Mouse (Mus musculus) hindbrain, postnatal 0 days (tissue): ENCODE data around the gene Tmem203. TPM values are rescaled to one million over a fixed set of nuclear protein-coding genes. Genes with fewer than 3 reads are reported as not detected.

Experiments
- ATAC-seq: fragments of 200-750 bp; cut with Nextera tagmentation; 2 replicates; pipeline ENCODE4 v1.8.0; 2017; ENCODE audit warnings: mild to moderate bottlenecking, moderate TSS enrichment, moderate library complexity
- DNase-seq: peaks from one replicate; pipeline ENCODE4 v3.0.0-alpha.2; 2015; ENCODE audit warnings: low spot score
- H3K27ac ChIP-seq: fragments of 300-500 bp; sonication (generic); 2 replicates; pipeline ENCODE4 v1.5.1; 2014; ENCODE audit warnings: mild to moderate bottlenecking
- H3K27me3 ChIP-seq: fragments of 300-500 bp; sonication (generic); 2 replicates; pipeline ENCODE4 v1.6.1; 2014; ENCODE audit warnings: low read length, mixed read lengths; ENCODE audit not compliant: insufficient read depth
- H3K36me3 ChIP-seq: fragments of 300-500 bp; sonication (generic); 2 replicates; pipeline ENCODE4 v1.6.1; 2014; ENCODE audit warnings: low read length, mixed read lengths; ENCODE audit not compliant: insufficient read depth
- H3K4me1 ChIP-seq: fragments of 300-500 bp; sonication (generic); 2 replicates; pipeline ENCODE4 v1.6.1; 2014; ENCODE audit warnings: antibody characterized with exemption, low read length, mixed read lengths; ENCODE audit not compliant: insufficient read depth
- H3K4me2 ChIP-seq: fragments of 300-500 bp; sonication (generic); 2 replicates; pipeline ENCODE4 v1.6.1; 2014; ENCODE audit warnings: low read depth, mild to moderate bottlenecking, low read length, moderate library complexity, mixed read lengths
- H3K4me3 ChIP-seq: fragments of 300-500 bp; sonication (generic); 2 replicates; pipeline ENCODE4 v1.5.1; 2014; ENCODE audit warnings: low read length
- H3K9ac ChIP-seq: fragments of 300-500 bp; sonication (generic); replicated peaks from 2 replicates; pipeline ENCODE4 v1.6.1; 2014; ENCODE audit warnings: mild to moderate bottlenecking, low read length, moderate library complexity, mixed read lengths
- H3K9me3 ChIP-seq: fragments of 300-500 bp; sonication (generic); 2 replicates; pipeline ENCODE4 v1.6.1; 2016; ENCODE audit warnings: low read length, mixed read lengths
- CTCF ChIP-seq: IDR thresholded peaks from 2 replicates; pipeline ENCODE4 v1.5.1; 2016; ENCODE audit warnings: antibody characterized with exemption, control low read depth, low read depth
- WGBS: fragments of 180-500 bp; shearing (Covaris S2); extraction: QIAGEN DNeasy Blood & Tissue Kit; methylation state at CpG from one replicate; pipeline ENCODE4 v1.1.7; 2014; 5-methylcytosine and 5-hydroxymethylcytosine counted together
- polyA plus RNA-seq: library from polyadenylated mRNA; unstranded; fragments of >200 nt; fragmentation: Nextera tagmentation; extraction: Ambion mirVana; gene quantifications from 2 replicates; pipeline ENCODE4 v1.2.1, GENCODE M21; 2015
- total RNA-seq: library from RNA; depleted of rRNA; stranded (reverse); fragments of >200 nt; gene quantifications from 2 replicates; pipeline ENCODE4 v1.2.3, GENCODE M21; 2014

The Tmem203 gene
- total and polyA plus RNA-seq, 2 experiments from 2014 or later: 26.7 to 56.2 TPM

GRCm38 (mm10) chr2:25265897-25266656 is 10.8 kb downstream of the Tmem203 start:
- DNase-seq (peak; percentile 80), ATAC-seq (peak; percentile 13)
- peaks cover 23% of the 10 kb centered on the region; the same call in 1 of the 2 replicates for H3K36me3 ChIP-seq
- peak overlapping the region; percentile 21 for H3K9ac ChIP-seq
- no peaks in the 10 kb centered on the region for H3K9me3 ChIP-seq
- peaks cover 47% of the 10 kb centered on the region for H3K4me1 ChIP-seq
- peak overlapping the region; percentile 81 for H3K27ac ChIP-seq
- peak overlapping the region; percentile 76 for H3K4me2 ChIP-seq
- H3K27me3 ChIP-seq: no peaks in the 10 kb centered on the region
- 40% methylated on average over 6 of the region's 6 CpGs for WGBS
- H3K4me3 ChIP-seq: peak overlapping the region; percentile 60
- no peak for TF ChIP-seq CTCF

GRCm38 (mm10) chr2:25266720-25267119 is 11.5 kb downstream of the Tmem203 start:
- DNase-seq (peak; percentile 49), ATAC-seq (no peak)
- WGBS: 18% methylated on average over 2 of the region's 2 CpGs
- H3K4me3 ChIP-seq: peak overlapping the region; percentile 60
- peaks cover 53% of the 10 kb centered on the region for H3K4me1 ChIP-seq
- H3K36me3 ChIP-seq: peaks cover 23% of the 10 kb centered on the region; the same call in 1 of the 2 replicates
- no peaks in the 10 kb centered on the region for H3K9me3 ChIP-seq
- TF ChIP-seq CTCF: no peak
- peak overlapping the region; percentile 21 for H3K9ac ChIP-seq
- H3K4me2 ChIP-seq: peak overlapping the region; percentile 76
- H3K27ac ChIP-seq: peak overlapping the region; percentile 81
- no peaks in the 10 kb centered on the region for H3K27me3 ChIP-seq

DNA sequence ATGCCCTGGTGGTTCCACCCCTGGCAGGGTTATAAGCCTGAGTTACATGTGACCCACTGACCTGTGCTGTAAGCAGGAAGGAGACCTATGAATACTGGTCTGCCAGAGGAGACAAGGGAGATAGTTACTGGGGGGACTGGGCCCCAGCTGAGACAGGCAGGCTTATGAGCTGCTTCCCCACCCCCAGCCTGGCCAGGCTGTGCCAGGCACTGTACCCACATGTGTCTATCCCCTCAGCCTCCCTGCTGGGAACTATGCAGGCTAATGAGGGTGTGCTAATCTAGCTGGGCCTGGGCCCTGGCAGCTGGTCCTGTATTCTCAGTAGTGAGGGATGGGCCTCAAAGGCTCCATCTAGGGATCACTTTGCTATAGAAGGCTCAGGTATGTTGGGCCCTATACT is 12.0 kb downstream of the Tmem203 start:
- no peak for TF ChIP-seq CTCF
- no peaks in the 10 kb centered on the region for H3K9me3 ChIP-seq
- peak overlapping the region; percentile 76 for H3K4me2 ChIP-seq
- H3K4me1 ChIP-seq: peaks cover 54% of the 10 kb centered on the region
- peak overlapping the region; percentile 81 for H3K27ac ChIP-seq
- ATAC-seq (no peak), DNase-seq (peak; percentile 58)
- no peak overlapping the region for H3K9ac ChIP-seq
- peaks cover 23% of the 10 kb centered on the region; the same call in 1 of the 2 replicates for H3K36me3 ChIP-seq
- 0 out of 2 replicates have a peak overlapping the region, but pooled peaks have one; percentile 60 for H3K4me3 ChIP-seq
- no peaks in the 10 kb centered on the region for H3K27me3 ChIP-seq

- DNase-seq (no peak), ATAC-seq (no peak)
- Histone ChIP-seq H3K36me3 (peaks cover 23% of the 10 kb centered on the region; the same call in 1 of the 2 replicates), H3K4me1 (peaks cover 54% of the 10 kb centered on the region), H3K9ac (no peak overlapping the region), H3K9me3 (no peaks in the 10 kb centered on the region), H3K27ac (peak overlapping the region; percentile 81; the same call in 1 of the 2 replicates), H3K4me3 (no peak overlapping the region), H3K4me2 (peak overlapping the region; percentile 76), H3K27me3 (no peaks in the 10 kb centered on the region)
- WGBS: 68% methylated on average over 4 of the region's 4 CpGs
- no peak for TF ChIP-seq CTCF
These were observed 12.6 kb downstream of the Tmem203 start for GRCm38 (mm10) chr2:25267746-25268309.

- WGBS: 1% methylated on average over 55 of the region's 55 CpGs
These were observed 16.7 kb downstream of the Tmem203 start, which contains the start of the genes Ssna1 and Anapc2 for GRCm38 (mm10) chr2:25271827-25272511. TSS of gene Ssna1 (minus strand) at chr2:25272438. TSS of gene Anapc2 (plus strand) at chr2:25272478.

DNA sequence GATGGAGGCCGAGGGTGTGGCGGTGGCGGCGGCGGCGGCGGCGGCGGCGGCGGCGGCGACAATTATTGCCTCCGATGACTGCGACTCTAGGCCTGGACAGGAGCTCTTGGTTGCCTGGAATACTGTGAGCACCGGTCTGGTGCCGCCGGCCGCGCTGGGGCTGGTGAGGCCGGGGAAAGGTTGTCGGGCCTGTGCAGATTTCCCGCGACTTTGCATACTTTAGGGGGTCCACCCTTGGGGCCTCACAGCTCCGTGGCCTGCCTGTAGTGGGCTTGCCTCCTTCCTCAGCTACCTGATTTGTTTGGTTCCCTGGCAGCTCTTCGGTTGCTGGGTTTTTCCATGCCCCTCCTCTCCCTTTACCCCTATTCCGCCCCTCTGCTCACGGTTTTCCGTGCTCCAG is 17.3 kb downstream of the Tmem203 start:
- Histone ChIP-seq H3K4me2 (peak overlapping the region; percentile 95), H3K4me3 (peak overlapping the region; percentile 89), H3K4me1 (peaks cover 23% of the 10 kb centered on the region), H3K9ac (peak overlapping the region; percentile 79), H3K9me3 (no peaks in the 10 kb centered on the region), H3K27ac (peak overlapping the region; percentile 87), H3K36me3 (peaks cover 49% of the 10 kb centered on the region), H3K27me3 (no peaks in the 10 kb centered on the region)
- no peak for DNase-seq
- WGBS: under 1% methylated on average over 16 of the region's 29 CpGs
- no peak for TF ChIP-seq CTCF
- ATAC-seq: peak; percentile 69

More at GRCm38 (mm10) chr2:25271827-25272511, 16.7 kb downstream of the Tmem203 start, which contains the start of the genes Ssna1 and Anapc2:
- H3K4me1 ChIP-seq: peaks cover 28% of the 10 kb centered on the region
- H3K27ac ChIP-seq: peak within 1 kb of the TSS; percentile 87
- peak within 1 kb of the TSS; percentile 89 for H3K4me3 ChIP-seq
- H3K27me3 ChIP-seq: no peaks in the 10 kb centered on the region
- TF ChIP-seq CTCF: peak; percentile 50
- peak within 1 kb of the TSS; percentile 95 for H3K4me2 ChIP-seq
- peak; percentile 96 for ATAC-seq
- DNase-seq: peak; percentile 99
- H3K9me3 ChIP-seq: no peaks in the 10 kb centered on the region
- H3K36me3 ChIP-seq: peaks cover 48% of the 10 kb centered on the region
- peak within 1 kb of the TSS; percentile 79 for H3K9ac ChIP-seq
